Mouse (Mus musculus): ENCODE results near the gene Dynlt1c. TPM values are rescaled to one million over a fixed set of nuclear protein-coding genes. Genes with fewer than 3 reads are reported as not detected.
"Not testable (repeated sequence)": the region's sequence is repeated elsewhere in the genome, so short reads cannot be mapped to it uniquely, and the experiment has no call there.

Gene Dynlt1c
- polyA plus RNA-seq, 1 experiment from 2014 or later, result 55.0 TPM

GRCm38 (mm10) chr17:6621976-6622375 is 20.5 kb downstream of the Dynlt1c start:
- not testable (repeated sequence) for H3K4me1 ChIP-seq; ATAC-seq (ENCODE audit: low FRiP score); H3K4me2 ChIP-seq; H3K27ac ChIP-seq; H3K36me3 ChIP-seq (replicated peaks); H3K9ac ChIP-seq; H3K4me3 ChIP-seq (replicated peaks); H3K9me3 ChIP-seq; H3K27me3 ChIP-seq
- WGBS, result 94% methylated on average over 11 of the region's 12 CpGs

- not testable (repeated sequence) for H3K36me3 ChIP-seq (replicated peaks); H3K4me2 ChIP-seq
- 60% methylated on average over 2 of the region's 6 CpGs for WGBS
These were observed 23.6 kb downstream of the Dynlt1c start for GRCm38 (mm10) chr17:6624926-6625558.

GRCm38 (mm10) chr17:6630398-6630797 is 28.9 kb downstream of the Dynlt1c start:
- H3K4me1 ChIP-seq; H3K4me2 ChIP-seq; ATAC-seq (ENCODE audit: low FRiP score); H3K36me3 ChIP-seq (replicated peaks); H3K27me3 ChIP-seq; H3K9me3 ChIP-seq; H3K9ac ChIP-seq; H3K27ac ChIP-seq; H3K4me3 ChIP-seq (replicated peaks): not testable (repeated sequence)
- 91% methylated on average over 4 of the region's 4 CpGs for WGBS

More at GRCm38 (mm10) chr17:6624926-6625558, 23.6 kb downstream of the Dynlt1c start:
- not testable (repeated sequence) for H3K4me1 ChIP-seq; ATAC-seq (ENCODE audit: low FRiP score); H3K9ac ChIP-seq; H3K27me3 ChIP-seq; H3K4me3 ChIP-seq (replicated peaks); H3K9me3 ChIP-seq; H3K27ac ChIP-seq

GRCm38 (mm10) chr17:6632850-6633249 is 31.4 kb downstream of the Dynlt1c start:
- not testable (repeated sequence) for H3K4me2 ChIP-seq; ATAC-seq (ENCODE audit: low FRiP score); H3K4me1 ChIP-seq; H3K36me3 ChIP-seq (replicated peaks); H3K27me3 ChIP-seq; H3K9ac ChIP-seq; H3K4me3 ChIP-seq (replicated peaks); H3K27ac ChIP-seq; H3K9me3 ChIP-seq
- WGBS, result 88% methylated on average over 6 of the region's 6 CpGs

GRCm38 (mm10) chr17:6635781-6636180 is 34.3 kb downstream of the Dynlt1c start:
- H3K4me1 ChIP-seq; H3K27ac ChIP-seq; H3K4me2 ChIP-seq; H3K36me3 ChIP-seq (replicated peaks); H3K9me3 ChIP-seq; ATAC-seq (ENCODE audit: low FRiP score); H3K9ac ChIP-seq; H3K27me3 ChIP-seq; H3K4me3 ChIP-seq (replicated peaks): not testable (repeated sequence)
- 85% methylated on average over 2 of the region's 4 CpGs for WGBS

- Histone ChIP-seq H3K4me1 (no peaks in the 10 kb centered on the region), H3K4me3 (replicated peaks) (no peak overlapping the region), H3K9ac (no peak overlapping the region), H3K27ac (no peak overlapping the region), H3K36me3 (replicated peaks) (no peaks in the 10 kb centered on the region), H3K27me3 (no peaks in the 10 kb centered on the region), H3K9me3 (no peaks in the 10 kb centered on the region), H3K4me2 (no peak overlapping the region)
- WGBS, result 88% methylated on average over 5 of the region's 5 CpGs
- no peak for ATAC-seq (ENCODE audit: low FRiP score)
These were observed 35.4 kb downstream of the Dynlt1c start for GRCm38 (mm10) chr17:6636861-6637260.

GRCm38 (mm10) chr17:6637434-6637833 is 36.0 kb downstream of the Dynlt1c start:
- H3K36me3 ChIP-seq (replicated peaks); H3K4me3 ChIP-seq (replicated peaks); H3K4me2 ChIP-seq; ATAC-seq (ENCODE audit: low FRiP score); H3K9me3 ChIP-seq; H3K27me3 ChIP-seq; H3K4me1 ChIP-seq; H3K9ac ChIP-seq; H3K27ac ChIP-seq: not testable (repeated sequence)
- WGBS, result 98% methylated on average over 4 of the region's 4 CpGs

GRCm38 (mm10) chr17:6638444-6638843 is 37.0 kb downstream of the Dynlt1c start:
- not testable (repeated sequence) for H3K9me3 ChIP-seq; H3K9ac ChIP-seq; H3K4me3 ChIP-seq (replicated peaks); H3K36me3 ChIP-seq (replicated peaks); H3K4me2 ChIP-seq; H3K27me3 ChIP-seq; H3K4me1 ChIP-seq; ATAC-seq (ENCODE audit: low FRiP score); H3K27ac ChIP-seq
- 87% methylated on average over 8 of the region's 8 CpGs for WGBS

GRCm38 (mm10) chr17:6639486-6639885 is 38.0 kb downstream of the Dynlt1c start:
- WGBS, result 93% methylated on average over 16 of the region's 21 CpGs

GRCm38 (mm10) chr17:6640044-6640637 is 38.7 kb downstream of the Dynlt1c start:
- not testable (repeated sequence) for H3K4me3 ChIP-seq (replicated peaks); H3K36me3 ChIP-seq (replicated peaks); H3K27me3 ChIP-seq; H3K9me3 ChIP-seq; H3K9ac ChIP-seq; H3K4me2 ChIP-seq; ATAC-seq (ENCODE audit: low FRiP score); H3K4me1 ChIP-seq; H3K27ac ChIP-seq
- WGBS, result 86% methylated on average over 10 of the region's 10 CpGs

More at GRCm38 (mm10) chr17:6639486-6639885, 38.0 kb downstream of the Dynlt1c start:
- not testable (repeated sequence) for H3K27ac ChIP-seq; H3K36me3 ChIP-seq (replicated peaks); H3K4me2 ChIP-seq; H3K4me3 ChIP-seq (replicated peaks); H3K9ac ChIP-seq; H3K4me1 ChIP-seq; H3K9me3 ChIP-seq; H3K27me3 ChIP-seq; ATAC-seq (ENCODE audit: low FRiP score)

- H3K36me3 ChIP-seq (replicated peaks); H3K4me3 ChIP-seq (replicated peaks); H3K27ac ChIP-seq; ATAC-seq (ENCODE audit: low FRiP score); H3K4me2 ChIP-seq; H3K9ac ChIP-seq; H3K9me3 ChIP-seq; H3K27me3 ChIP-seq; H3K4me1 ChIP-seq: not testable (repeated sequence)
- WGBS, result 83% methylated on average over 14 of the region's 14 CpGs
These were observed 39.4 kb downstream of the Dynlt1c start for GRCm38 (mm10) chr17:6640771-6641429.

- not testable (repeated sequence) for H3K9ac ChIP-seq; H3K4me1 ChIP-seq; H3K27me3 ChIP-seq; H3K4me2 ChIP-seq; H3K4me3 ChIP-seq (replicated peaks); H3K36me3 ChIP-seq (replicated peaks); H3K27ac ChIP-seq; ATAC-seq (ENCODE audit: low FRiP score); H3K9me3 ChIP-seq
- 96% methylated on average over 9 of the region's 9 CpGs for whole genome bisulfite sequencing
These were observed 42.7 kb downstream of the Dynlt1c start for GRCm38 (mm10) chr17:6644210-6644609.

- H3K9ac ChIP-seq; H3K27ac ChIP-seq; H3K4me3 ChIP-seq (replicated peaks); H3K4me1 ChIP-seq; ATAC-seq (ENCODE audit: low FRiP score); H3K9me3 ChIP-seq; H3K27me3 ChIP-seq; H3K36me3 ChIP-seq (replicated peaks); H3K4me2 ChIP-seq: not testable (repeated sequence)
- 89% methylated on average over 4 of the region's 4 CpGs for WGBS
These were observed 43.2 kb downstream of the Dynlt1c start for GRCm38 (mm10) chr17:6644673-6645072.
